Mouse (Mus musculus) liver, adult 2 months (tissue): ENCODE measurements around the gene 1700022I11Rik. TPM values are rescaled to one million over a fixed set of nuclear protein-coding genes. Genes with fewer than 3 reads are reported as not detected.
A peak's percentile ranks its signal among the peaks of the same experiment; 100 is the strongest.

Source experiments
- DNase-seq: peaks from one replicate; pipeline ENCODE4 v3.0.0-alpha.2; 2011; ENCODE audit warnings: low read depth, low spot score; ENCODE audit errors: extremely low read depth
- H3K27ac ChIP-seq: fragments of 200-500 bp; replicated peaks from 2 replicates; pipeline ENCODE4 v1.5.1; 2012; ENCODE audit warnings: low read depth, mild to moderate bottlenecking, control low read depth, inconsistent platforms, low read length; ENCODE audit not compliant: insufficient read depth
- H3K27me3 ChIP-seq: fragments of 200-500 bp; 2 replicates; pipeline ENCODE4 v1.6.1; 2012; ENCODE audit warnings: mild to moderate bottlenecking, moderate library complexity, low read length, inconsistent platforms; ENCODE audit not compliant: control insufficient read depth, insufficient read depth
- H3K36me3 ChIP-seq: fragments of 200-500 bp; 2 replicates; pipeline ENCODE4 v1.6.1; 2012; ENCODE audit warnings: low read length, inconsistent platforms; ENCODE audit not compliant: control insufficient read depth, insufficient read depth
- H3K4me1 ChIP-seq: fragments of 200-500 bp; 2 replicates; pipeline ENCODE4 v1.6.1; 2011; ENCODE audit warnings: low read length; ENCODE audit not compliant: control insufficient read depth, insufficient read depth
- H3K4me3 ChIP-seq: fragments of 200-500 bp; 2 replicates; pipeline ENCODE4 v1.5.1; 2011; ENCODE audit warnings: low read depth, mild to moderate bottlenecking, control low read depth, low read length, moderate library complexity; ENCODE audit not compliant: insufficient read depth
- H3K79me2 ChIP-seq: fragments of 200-500 bp; 2 replicates; pipeline ENCODE4 v1.6.1; 2012; ENCODE audit warnings: inconsistent platforms, mild to moderate bottlenecking, low read length, moderate library complexity; ENCODE audit not compliant: control insufficient read depth, insufficient read depth
- H3K9ac ChIP-seq: fragments of 200-500 bp; 2 replicates; pipeline ENCODE4 v1.6.1; 2012; ENCODE audit warnings: low read depth, mild to moderate bottlenecking, control low read depth, inconsistent platforms, low read length
- CTCF ChIP-seq: fragments of 200-500 bp; IDR thresholded peaks from 2 replicates; pipeline ENCODE4 v1.5.1; 2011; ENCODE audit warnings: low read depth, low read length, control low read depth
- POLR2A ChIP-seq: fragments of 200-500 bp; IDR thresholded peaks from 2 replicates; pipeline ENCODE4 v1.6.1; 2011; ENCODE audit warnings: low read length, control low read depth; ENCODE audit not compliant: insufficient read depth; ENCODE audit errors: extremely low read depth
- WGBS: fragments of 180-500 bp; shearing (Covaris S2); methylation state at CpG from one replicate; pipeline ENCODE4 v1.1.7; 2018; 5-methylcytosine and 5-hydroxymethylcytosine counted together
- polyA plus RNA-seq: library from polyadenylated mRNA; depleted of rRNA; stranded (reverse); fragments of >200 nt; gene quantifications from 2 replicates; pipeline ENCODE4 v1.2.3, GENCODE M21; 2012
- total RNA-seq: library from RNA; depleted of rRNA; stranded (reverse); fragments of >200 nt; gene quantifications from 2 replicates; pipeline ENCODE4 v1.2.3, GENCODE M21; 2014

Gene 1700022I11Rik
- total and polyA plus RNA-seq, 2 experiments, result not detected

DNA sequence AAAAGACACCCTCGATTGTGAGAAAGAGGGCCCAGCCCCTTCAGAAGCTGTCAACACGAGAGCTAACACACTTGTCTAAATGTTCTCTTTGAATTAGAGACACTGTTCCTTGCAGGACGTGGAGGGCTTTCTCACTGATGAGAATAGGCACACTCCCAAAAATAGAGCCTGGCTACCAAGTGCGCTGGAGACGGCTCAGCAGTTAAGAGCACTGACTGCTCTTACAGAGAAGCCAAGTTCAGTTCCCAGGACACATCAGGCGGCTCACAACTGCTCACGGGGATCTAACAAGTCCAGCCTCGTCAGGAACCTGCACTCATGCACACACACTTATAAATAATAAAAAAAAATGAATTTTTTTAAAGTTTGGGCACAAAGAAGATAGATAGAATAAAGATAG is 10.5 kb upstream of the 1700022I11Rik start:
- Histone ChIP-seq H3K4me3 (no peak overlapping the region), H3K27ac (no peak overlapping the region), H3K4me1 (no peaks in the 10 kb centered on the region), H3K79me2 (no peaks in the 10 kb centered on the region), H3K9ac (no peak overlapping the region), H3K36me3 (peaks cover 2% of the 10 kb centered on the region; the same call in 1 of the 2 replicates), H3K27me3 (no peaks in the 10 kb centered on the region)
- TF ChIP-seq CTCF, result no peak
- no peak for TF ChIP-seq POLR2A
- DNase-seq, result no peak
- WGBS, result 85% methylated on average over 8 of the region's 8 CpGs

DNA sequence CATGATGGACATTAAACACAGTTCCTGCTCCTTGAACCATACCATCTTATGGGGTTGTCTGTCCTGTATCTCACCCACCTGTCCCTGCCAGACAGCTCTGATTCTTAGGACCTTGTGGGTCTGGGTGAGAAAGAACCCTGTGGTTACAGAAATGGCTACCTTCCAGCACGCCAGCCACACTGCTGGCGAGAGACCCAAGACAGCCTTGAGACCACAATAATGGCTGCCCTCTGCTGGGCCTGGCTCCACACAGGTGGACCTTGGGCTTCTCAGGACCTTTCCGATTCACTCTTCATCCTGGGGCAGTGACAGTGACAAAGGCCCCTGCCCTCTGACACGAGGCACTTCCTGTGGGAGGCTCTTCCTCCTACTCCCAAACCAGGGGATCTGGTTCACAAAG is 10.0 kb upstream of the 1700022I11Rik start:
- no peak overlapping the region for H3K9ac ChIP-seq
- 58% methylated on average over 4 of the region's 4 CpGs for WGBS
- peaks cover 2% of the 10 kb centered on the region; the same call in 1 of the 2 replicates for H3K36me3 ChIP-seq
- TF ChIP-seq POLR2A, result no peak
- no peak for TF ChIP-seq CTCF
- no peak for DNase-seq
- no peaks in the 10 kb centered on the region for H3K27me3 ChIP-seq
- no peaks in the 10 kb centered on the region for H3K79me2 ChIP-seq
- no peak overlapping the region for H3K27ac ChIP-seq
- H3K4me1 ChIP-seq, result no peaks in the 10 kb centered on the region
- H3K4me3 ChIP-seq, result no peak overlapping the region

DNA sequence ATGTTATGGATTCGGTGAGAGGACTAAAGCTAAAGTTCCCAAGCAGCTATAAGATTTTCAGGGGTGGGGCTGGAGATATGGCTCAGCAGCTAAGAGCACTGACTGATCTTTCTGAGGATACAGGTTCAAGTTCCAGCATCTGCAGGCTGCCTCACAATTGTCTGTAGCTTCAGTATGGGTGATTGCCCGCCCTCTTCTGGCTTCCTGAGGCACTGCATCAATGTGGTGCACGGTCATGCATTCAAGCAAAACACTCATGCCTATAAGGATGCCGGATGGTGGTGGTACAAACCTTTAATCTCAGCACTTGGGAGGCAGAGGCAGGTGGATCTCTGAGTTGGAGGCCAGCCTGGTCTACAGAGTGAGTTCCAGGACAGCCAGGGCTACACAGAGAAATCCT is 7.8 kb upstream of the 1700022I11Rik start:
- Histone ChIP-seq H3K27me3 (no peaks in the 10 kb centered on the region), H3K27ac (no peak overlapping the region), H3K4me3 (no peak overlapping the region), H3K36me3 (peaks cover 2% of the 10 kb centered on the region; the same call in 1 of the 2 replicates), H3K9ac (no peak overlapping the region), H3K4me1 (peaks cover 3% of the 10 kb centered on the region; the same call in 1 of the 2 replicates), H3K79me2 (no peaks in the 10 kb centered on the region)
- WGBS, result 19% methylated on average over 4 of the region's 4 CpGs
- no peak for TF ChIP-seq POLR2A
- peak; percentile 83 for TF ChIP-seq CTCF
- DNase-seq, result peak; percentile 31

DNA sequence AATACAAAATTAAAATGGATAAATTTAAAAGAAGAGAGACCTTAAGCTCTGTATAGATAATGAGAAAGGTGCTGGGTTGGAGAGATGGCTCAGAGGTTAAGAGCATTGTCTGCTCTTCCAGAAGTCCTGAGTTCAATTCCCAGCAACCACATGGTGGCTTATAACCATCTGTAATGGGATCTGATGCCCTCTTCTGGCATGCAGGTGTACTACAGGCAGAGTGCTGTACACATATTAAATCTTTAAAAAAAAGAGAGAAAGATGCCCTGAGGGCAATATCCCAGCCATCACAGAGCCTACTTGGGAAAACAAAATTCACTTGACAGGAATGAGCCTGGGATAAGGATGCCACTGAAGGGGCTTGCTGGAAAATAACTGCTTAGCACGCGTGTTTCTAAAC is 5.9 kb upstream of the 1700022I11Rik start:
- no peak overlapping the region for H3K4me3 ChIP-seq
- H3K27ac ChIP-seq, result no peak overlapping the region
- H3K36me3 ChIP-seq, result no peaks in the 10 kb centered on the region
- peaks cover 3% of the 10 kb centered on the region; the same call in 1 of the 2 replicates for H3K4me1 ChIP-seq
- H3K27me3 ChIP-seq, result no peaks in the 10 kb centered on the region
- H3K9ac ChIP-seq, result no peak overlapping the region
- no peak for TF ChIP-seq CTCF
- TF ChIP-seq POLR2A, result no peak
- H3K79me2 ChIP-seq, result no peaks in the 10 kb centered on the region
- no peak for DNase-seq
- WGBS, result 98% methylated on average over 2 of the region's 2 CpGs

DNA sequence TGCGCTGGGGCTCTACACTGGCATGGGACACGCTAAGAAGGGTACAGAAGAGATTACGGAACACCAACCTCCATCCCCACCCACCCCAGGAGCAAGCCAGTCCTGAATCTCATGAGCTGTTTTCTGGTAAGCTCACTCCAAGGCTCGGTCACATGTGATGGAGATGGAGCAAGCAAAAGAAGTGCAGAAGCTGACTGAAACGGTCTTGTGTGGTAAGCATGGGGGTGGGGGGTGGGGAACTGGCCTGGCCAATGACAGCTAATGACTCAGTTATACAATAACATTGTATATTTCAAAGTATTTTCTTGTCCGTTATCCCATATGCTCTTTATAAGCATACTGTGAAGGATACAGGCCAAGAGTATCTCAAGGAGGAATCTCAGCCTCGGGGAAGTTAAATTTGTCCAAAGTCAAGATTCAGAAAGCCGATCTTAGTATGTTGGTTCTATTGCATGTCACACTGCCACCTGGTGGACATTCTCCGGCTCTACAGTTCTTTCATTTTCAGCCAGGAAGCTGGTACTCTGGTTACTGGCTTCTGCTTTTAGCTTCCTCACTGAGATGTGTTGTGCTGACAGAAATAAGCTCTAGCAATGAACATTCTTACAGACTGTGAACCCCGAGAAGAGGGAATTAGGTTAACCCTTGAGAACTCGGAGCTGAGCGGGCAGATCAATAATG is 4.2 kb upstream of the 1700022I11Rik start:
- H3K27me3 ChIP-seq, result no peaks in the 10 kb centered on the region
- no peak overlapping the region for H3K27ac ChIP-seq
- peak; percentile 57 for DNase-seq
- peak; percentile 41; the same call in 1 of the 2 replicates for TF ChIP-seq CTCF
- no peak for TF ChIP-seq POLR2A
- peaks cover 3% of the 10 kb centered on the region; the same call in 1 of the 2 replicates for H3K4me1 ChIP-seq
- no peaks in the 10 kb centered on the region for H3K36me3 ChIP-seq
- no peak overlapping the region for H3K4me3 ChIP-seq
- no peaks in the 10 kb centered on the region for H3K79me2 ChIP-seq
- no peak overlapping the region for H3K9ac ChIP-seq
- 16% methylated on average over 12 of the region's 12 CpGs for WGBS

DNA sequence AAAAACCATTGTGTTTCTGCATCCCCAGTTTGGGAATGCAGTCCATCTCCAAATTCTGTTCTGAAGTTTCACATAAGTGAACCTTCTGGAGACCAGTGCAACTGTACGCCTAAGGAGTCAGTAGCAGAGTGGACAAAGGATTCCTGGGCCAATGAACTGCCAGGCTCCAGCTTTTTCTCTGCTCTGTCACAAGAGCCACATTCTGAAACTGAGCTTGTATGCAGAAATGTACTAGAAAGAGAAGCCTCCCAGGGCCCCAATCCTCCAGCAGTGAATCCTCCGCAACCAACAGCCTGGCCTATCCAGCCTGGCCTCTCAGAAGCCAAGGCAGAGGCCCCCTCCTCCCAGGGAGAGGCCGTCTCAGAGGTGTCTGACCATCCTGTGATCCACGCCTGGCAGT is 3.5 kb downstream of the 1700022I11Rik start:
- no peak for DNase-seq
- WGBS, result 94% methylated on average over 4 of the region's 4 CpGs
- no peak for TF ChIP-seq CTCF
- TF ChIP-seq POLR2A, result no peak
- Histone ChIP-seq H3K79me2 (no peaks in the 10 kb centered on the region), H3K27me3 (no peaks in the 10 kb centered on the region), H3K36me3 (0 out of 2 replicates have a peak, but pooled peaks cover 2% of the 10 kb centered on the region), H3K4me1 (no peaks in the 10 kb centered on the region), H3K9ac (no peak overlapping the region), H3K27ac (no peak overlapping the region), H3K4me3 (no peak overlapping the region)
